Mouse (Mus musculus) stomach, embryonic 15.5 days (tissue): ENCODE measurements around the gene Sdk2. TPM values are rescaled to one million over a fixed set of nuclear protein-coding genes. Genes with fewer than 3 reads are reported as not detected.

ENCODE experiments used
- ATAC-seq: fragments of 200-750 bp; cut with Nextera tagmentation; 2 replicates; pipeline ENCODE4 v1.8.0; 2017; ENCODE audit warnings: low read depth, moderate number of reproducible peaks, moderate TSS enrichment; ENCODE audit not compliant: insufficient read depth, low FRiP score
- H3K27ac ChIP-seq: fragments of 300-500 bp; sonication (generic); 2 replicates; pipeline ENCODE4 v1.5.1; 2015; ENCODE audit warnings: mild to moderate bottlenecking, inconsistent platforms
- H3K27me3 ChIP-seq: fragments of 300-500 bp; sonication (generic); replicated peaks from 2 replicates; pipeline ENCODE4 v1.6.1; 2015; ENCODE audit warnings: inconsistent platforms
- H3K36me3 ChIP-seq: fragments of 300-500 bp; sonication (generic); 2 replicates; pipeline ENCODE4 v1.6.1; 2015; ENCODE audit warnings: inconsistent platforms
- H3K4me1 ChIP-seq: fragments of 300-500 bp; sonication (generic); 2 replicates; pipeline ENCODE4 v1.6.1; 2015; ENCODE audit warnings: inconsistent platforms
- H3K4me2 ChIP-seq: fragments of 300-500 bp; sonication (generic); 2 replicates; pipeline ENCODE4 v1.6.1; 2015; ENCODE audit warnings: mild to moderate bottlenecking, inconsistent platforms
- H3K4me3 ChIP-seq: fragments of 300-500 bp; sonication (generic); replicated peaks from 2 replicates; pipeline ENCODE4 v1.5.1; 2015; ENCODE audit warnings: inconsistent platforms
- H3K9ac ChIP-seq: fragments of 300-500 bp; sonication (generic); 2 replicates; pipeline ENCODE4 v1.6.1; 2015; ENCODE audit warnings: inconsistent platforms
- H3K9me3 ChIP-seq: fragments of 300-500 bp; sonication (generic); 2 replicates; pipeline ENCODE4 v1.6.1; 2016; ENCODE audit warnings: inconsistent platforms
- WGBS: fragments of 180-500 bp; shearing (Covaris S2); methylation state at CpG from one replicate; pipeline ENCODE4 v1.1.7; 2015; 5-methylcytosine and 5-hydroxymethylcytosine counted together
- polyA plus RNA-seq: library from polyadenylated mRNA; unstranded; fragments of >200 nt; fragmentation: Nextera tagmentation; extraction: Ambion mirVana; gene quantifications from 2 replicates; pipeline ENCODE4 v1.2.1, GENCODE M21; 2015

Sdk2 gene
- polyA plus RNA-seq, 1 experiment from 2014 or later = 3.0 TPM

DNA sequence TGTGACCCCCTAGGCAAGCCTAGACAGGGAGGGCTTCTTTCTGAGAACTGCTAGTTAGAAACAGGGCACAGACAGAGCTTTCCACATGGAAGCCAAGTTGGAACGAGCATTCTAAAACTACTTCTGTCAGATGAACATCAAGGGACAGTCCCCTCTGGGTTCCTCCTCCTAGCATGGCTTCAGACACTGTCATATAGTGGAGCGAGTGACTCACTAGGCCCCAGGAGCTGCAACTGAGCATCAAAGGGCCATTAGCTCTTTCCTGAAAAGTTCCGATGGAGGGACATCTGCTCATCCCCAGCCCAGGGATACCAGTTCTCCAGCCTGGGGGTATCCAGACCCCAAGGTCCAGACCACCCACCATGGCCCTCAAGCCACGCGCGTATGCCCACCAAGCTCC lies 185.0 kb downstream of the Sdk2 start:
- Histone ChIP-seq H3K9me3 (no peaks in the 10 kb centered on the region), H3K9ac (no peak overlapping the region), H3K36me3 (no peaks in the 10 kb centered on the region), H3K4me3 (no peak overlapping the region), H3K4me1 (peaks cover 4% of the 10 kb centered on the region), H3K27ac (no peak overlapping the region), H3K4me2 (no peak overlapping the region), H3K27me3 (no peaks in the 10 kb centered on the region)
- ATAC-seq = no peak
- 89% methylated on average over 6 of the region's 6 CpGs for WGBS

DNA sequence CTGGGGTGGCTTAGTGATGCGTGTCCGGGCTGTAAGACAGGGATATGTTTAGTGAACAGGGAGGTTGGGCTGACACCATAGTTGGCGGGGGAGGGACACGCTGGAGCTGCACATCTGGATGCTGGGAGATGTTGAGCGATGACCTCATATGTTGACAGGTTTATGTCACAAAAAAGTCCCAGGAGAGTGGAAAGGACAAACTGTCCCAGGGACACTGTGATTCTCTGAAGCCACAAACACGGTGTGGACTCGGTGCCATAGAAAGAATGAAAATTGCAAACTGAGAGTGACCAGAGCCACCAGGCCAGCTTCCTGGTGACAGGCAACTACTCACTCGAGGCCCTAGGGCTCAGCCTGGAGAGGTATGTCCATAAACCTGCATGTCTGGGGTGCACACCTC lies 199.8 kb downstream of the Sdk2 start:
- WGBS = 82% methylated on average over 8 of the region's 8 CpGs
- no peak overlapping the region for H3K4me2 ChIP-seq
- H3K36me3 ChIP-seq = no peaks in the 10 kb centered on the region
- H3K9ac ChIP-seq = no peak overlapping the region
- no peak for ATAC-seq
- no peak overlapping the region for H3K4me3 ChIP-seq
- no peaks in the 10 kb centered on the region for H3K4me1 ChIP-seq
- H3K27me3 ChIP-seq = no peaks in the 10 kb centered on the region
- no peak overlapping the region for H3K27ac ChIP-seq
- no peaks in the 10 kb centered on the region for H3K9me3 ChIP-seq

DNA sequence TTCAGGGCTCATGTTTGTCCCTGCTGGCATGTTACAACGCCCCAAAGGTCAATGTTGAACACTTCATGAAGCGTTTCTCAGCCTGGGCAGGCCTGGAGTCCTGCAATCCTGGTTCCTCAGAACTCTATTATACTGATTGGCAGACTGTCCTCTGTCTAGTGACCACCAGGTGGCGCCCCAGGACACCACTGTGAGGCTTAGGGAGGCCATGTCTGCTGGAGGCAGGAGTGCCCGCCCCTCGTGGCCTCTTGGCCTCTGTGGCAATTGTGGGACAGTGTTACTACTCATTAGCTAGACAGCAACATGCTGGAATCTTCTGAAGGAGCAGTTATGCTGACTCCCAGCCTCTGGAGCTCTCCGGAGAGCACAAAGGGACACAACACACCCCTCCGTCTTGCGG lies 201.2 kb downstream of the Sdk2 start:
- ATAC-seq = peak; percentile 68; the same call in 1 of the 2 replicates

DNA sequence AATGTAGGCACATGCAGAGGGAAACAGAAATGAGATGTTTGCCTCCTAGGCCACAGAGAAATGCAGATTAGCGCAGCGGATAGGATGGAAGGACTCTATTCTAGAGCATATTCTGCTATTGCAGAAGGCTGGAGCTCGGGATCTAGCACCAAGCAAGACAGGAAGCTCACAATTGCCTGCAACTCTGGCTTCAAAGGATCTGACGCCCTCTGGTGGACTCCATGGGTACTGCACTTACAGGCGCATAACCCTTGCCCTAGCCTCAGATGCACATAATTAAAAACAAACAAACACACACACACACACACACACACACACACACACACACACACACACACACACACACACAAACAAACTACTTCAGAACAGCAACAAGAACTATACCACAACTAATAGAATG lies 203.4 kb downstream of the Sdk2 start:
- ATAC-seq = no peak
- Histone ChIP-seq H3K36me3 (no peaks in the 10 kb centered on the region), H3K4me1 (no peaks in the 10 kb centered on the region), H3K4me2 (no peak overlapping the region), H3K9ac (no peak overlapping the region), H3K27me3 (no peaks in the 10 kb centered on the region), H3K4me3 (no peak overlapping the region), H3K9me3 (no peaks in the 10 kb centered on the region), H3K27ac (no peak overlapping the region)
- WGBS = 72% methylated on average over 5 of the region's 5 CpGs

More for the DNA sequence above, 201.2 kb downstream of the Sdk2 start:
- Histone ChIP-seq H3K4me3 (no peak overlapping the region), H3K4me2 (no peak overlapping the region), H3K4me1 (no peaks in the 10 kb centered on the region), H3K9ac (no peak overlapping the region), H3K27me3 (no peaks in the 10 kb centered on the region), H3K27ac (no peak overlapping the region), H3K36me3 (no peaks in the 10 kb centered on the region), H3K9me3 (no peaks in the 10 kb centered on the region)
- WGBS = 33% methylated on average over 8 of the region's 8 CpGs

DNA sequence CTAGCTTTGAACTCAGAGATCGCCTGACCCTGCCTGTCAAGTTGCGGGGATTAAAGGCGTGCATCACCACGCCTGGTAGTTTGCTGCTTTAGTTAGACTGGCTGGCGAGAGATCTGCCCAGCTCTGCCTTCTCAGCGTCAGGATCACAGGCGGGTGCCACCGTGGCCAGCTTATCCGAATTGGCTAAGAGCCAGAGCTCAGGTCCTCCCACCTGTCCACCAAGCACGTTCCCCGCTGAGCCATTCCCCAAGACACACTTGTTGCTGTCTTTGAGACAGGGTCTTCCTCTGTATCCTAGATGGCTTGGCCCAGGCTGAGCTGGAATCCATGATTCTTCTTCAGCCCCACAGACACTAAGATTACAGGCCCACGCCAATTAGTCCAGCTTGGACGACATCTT lies 211.2 kb downstream of the Sdk2 start:
- ATAC-seq = no peak
- no peak overlapping the region for H3K27ac ChIP-seq
- H3K27me3 ChIP-seq = no peaks in the 10 kb centered on the region
- H3K4me2 ChIP-seq = no peak overlapping the region
- no peak overlapping the region for H3K9ac ChIP-seq
- no peaks in the 10 kb centered on the region for H3K4me1 ChIP-seq
- no peaks in the 10 kb centered on the region for H3K9me3 ChIP-seq
- no peaks in the 10 kb centered on the region for H3K36me3 ChIP-seq
- no peak overlapping the region for H3K4me3 ChIP-seq
- 78% methylated on average over 13 of the region's 13 CpGs for WGBS

DNA sequence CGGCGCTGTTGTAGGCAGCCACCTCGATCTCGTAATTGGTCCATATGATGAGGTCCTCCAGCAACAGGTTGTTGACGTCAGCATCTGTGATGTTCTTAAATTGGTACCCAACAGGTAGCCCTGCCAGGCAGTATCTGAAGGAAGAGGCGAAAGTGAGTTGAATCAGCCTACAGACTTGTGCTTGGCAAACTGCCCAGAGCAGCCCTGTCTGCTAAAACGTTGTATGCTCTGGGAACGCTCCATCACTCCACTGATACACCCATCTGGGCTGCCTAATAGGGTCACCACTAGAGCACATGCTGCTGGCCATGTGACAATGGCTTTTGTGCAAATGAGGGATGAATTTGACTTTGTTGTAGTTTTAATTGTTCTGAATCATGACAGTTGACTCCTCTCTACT lies 215.1 kb downstream of the Sdk2 start:
- H3K9ac ChIP-seq = no peak overlapping the region
- H3K27ac ChIP-seq = no peak overlapping the region
- no peak for ATAC-seq
- H3K4me1 ChIP-seq = no peaks in the 10 kb centered on the region
- H3K9me3 ChIP-seq = no peaks in the 10 kb centered on the region
- no peaks in the 10 kb centered on the region for H3K27me3 ChIP-seq
- 71% methylated on average over 8 of the region's 8 CpGs for WGBS
- H3K36me3 ChIP-seq = no peaks in the 10 kb centered on the region
- no peak overlapping the region for H3K4me3 ChIP-seq
- H3K4me2 ChIP-seq = no peak overlapping the region

DNA sequence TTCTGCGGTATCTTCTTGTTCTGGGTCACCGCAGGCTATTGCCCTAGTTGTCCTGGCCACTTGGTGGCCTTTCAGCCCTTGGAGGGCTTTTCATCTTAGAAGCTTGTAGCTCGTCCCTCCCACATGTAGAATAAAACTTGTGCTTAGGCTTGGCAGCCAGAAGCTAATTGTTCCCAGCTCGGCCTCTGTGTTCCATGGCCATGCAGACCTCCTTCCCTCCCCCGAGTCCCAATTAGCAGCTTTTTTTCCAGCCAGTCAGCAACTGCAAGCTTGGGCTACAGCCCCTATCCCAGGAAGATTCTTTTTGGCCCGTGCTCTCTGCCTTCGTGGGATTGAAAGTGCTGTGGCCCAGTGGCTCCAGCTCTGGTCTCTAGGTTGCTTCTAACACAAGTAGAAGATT lies 217.5 kb downstream of the Sdk2 start:
- no peak for ATAC-seq
- no peak overlapping the region for H3K27ac ChIP-seq
- H3K27me3 ChIP-seq = no peaks in the 10 kb centered on the region
- H3K4me1 ChIP-seq = no peaks in the 10 kb centered on the region
- H3K9ac ChIP-seq = no peak overlapping the region
- no peaks in the 10 kb centered on the region for H3K36me3 ChIP-seq
- H3K4me2 ChIP-seq = no peak overlapping the region
- 73% methylated on average over 7 of the region's 7 CpGs for WGBS
- H3K9me3 ChIP-seq = no peaks in the 10 kb centered on the region
- H3K4me3 ChIP-seq = no peak overlapping the region

DNA sequence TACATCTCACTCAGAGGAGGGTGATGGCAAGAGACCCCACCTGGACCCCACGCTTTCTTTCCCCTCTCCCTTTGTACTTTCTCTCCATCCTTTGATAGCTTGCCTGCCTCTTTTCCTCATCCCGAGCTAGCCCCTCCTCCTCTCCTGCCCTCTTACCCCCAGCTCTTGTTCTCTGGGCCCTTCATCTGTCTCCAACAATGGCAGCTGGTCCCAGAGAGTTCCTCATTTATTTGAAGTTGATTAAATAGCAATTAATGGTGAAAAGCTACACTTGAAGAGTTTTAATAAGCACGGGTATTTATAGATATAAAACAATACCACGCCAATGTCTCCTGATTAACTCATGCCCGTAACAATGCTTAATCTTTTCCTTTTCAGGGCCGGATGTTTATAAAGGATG lies 222.9 kb downstream of the Sdk2 start:
- Histone ChIP-seq H3K36me3 (no peaks in the 10 kb centered on the region), H3K9ac (no peak overlapping the region), H3K4me2 (no peak overlapping the region), H3K4me1 (no peaks in the 10 kb centered on the region), H3K27ac (no peak overlapping the region), H3K4me3 (no peak overlapping the region), H3K9me3 (no peaks in the 10 kb centered on the region), H3K27me3 (no peaks in the 10 kb centered on the region)
- 71% methylated on average over 6 of the region's 6 CpGs for WGBS
- no peak for ATAC-seq

DNA sequence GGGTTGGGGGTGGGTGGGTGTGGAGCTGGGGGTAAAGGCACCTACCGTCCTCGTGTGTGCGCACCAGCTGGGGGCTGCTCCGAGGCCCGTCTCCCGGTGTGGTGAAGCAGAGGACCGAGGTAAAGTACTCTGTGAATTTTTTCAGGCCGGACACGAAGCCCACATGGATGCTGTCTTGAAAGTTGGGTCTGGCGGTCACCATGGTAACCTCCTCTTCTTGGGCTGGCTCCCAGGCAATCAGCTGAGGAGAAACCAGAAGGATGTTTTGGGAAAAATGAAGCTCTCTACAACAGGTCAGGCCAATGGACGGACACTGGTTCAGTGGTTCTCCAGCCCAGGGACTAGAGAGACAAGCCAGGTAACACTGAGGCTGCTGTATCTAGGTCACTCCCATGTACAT lies 224.0 kb downstream of the Sdk2 start:
- Histone ChIP-seq H3K4me3 (no peak overlapping the region), H3K9me3 (no peaks in the 10 kb centered on the region), H3K27ac (no peak overlapping the region), H3K27me3 (no peaks in the 10 kb centered on the region), H3K9ac (no peak overlapping the region), H3K4me1 (no peaks in the 10 kb centered on the region), H3K36me3 (no peaks in the 10 kb centered on the region), H3K4me2 (no peak overlapping the region)
- 86% methylated on average over 11 of the region's 11 CpGs for WGBS
- ATAC-seq = no peak

DNA sequence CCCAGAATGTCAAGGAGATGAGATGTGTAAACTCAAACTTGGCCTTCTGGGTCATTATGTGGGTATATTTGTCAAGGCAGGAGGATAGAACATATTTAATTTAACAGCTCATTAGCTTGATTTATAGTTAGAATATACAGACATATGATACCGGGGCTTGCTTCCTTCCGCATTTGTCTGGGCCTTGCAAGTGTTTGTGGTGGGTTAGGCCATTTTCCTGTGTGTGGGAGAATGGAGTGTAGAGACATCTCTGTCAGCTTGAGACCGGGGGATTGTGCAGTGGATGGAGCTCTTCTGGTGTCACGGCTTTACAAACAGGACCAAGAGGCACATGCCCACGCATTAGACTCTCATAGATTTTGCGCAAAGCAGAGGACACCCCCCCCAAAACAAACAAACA lies 235.2 kb downstream of the Sdk2 start:
- H3K27ac ChIP-seq = no peak overlapping the region
- H3K4me2 ChIP-seq = no peak overlapping the region
- no peaks in the 10 kb centered on the region for H3K4me1 ChIP-seq
- no peak overlapping the region for H3K4me3 ChIP-seq
- no peak overlapping the region for H3K9ac ChIP-seq
- no peaks in the 10 kb centered on the region for H3K9me3 ChIP-seq
- no peaks in the 10 kb centered on the region for H3K27me3 ChIP-seq
- H3K36me3 ChIP-seq = no peaks in the 10 kb centered on the region
- WGBS = 69% methylated on average over 6 of the region's 6 CpGs
- ATAC-seq = no peak

DNA sequence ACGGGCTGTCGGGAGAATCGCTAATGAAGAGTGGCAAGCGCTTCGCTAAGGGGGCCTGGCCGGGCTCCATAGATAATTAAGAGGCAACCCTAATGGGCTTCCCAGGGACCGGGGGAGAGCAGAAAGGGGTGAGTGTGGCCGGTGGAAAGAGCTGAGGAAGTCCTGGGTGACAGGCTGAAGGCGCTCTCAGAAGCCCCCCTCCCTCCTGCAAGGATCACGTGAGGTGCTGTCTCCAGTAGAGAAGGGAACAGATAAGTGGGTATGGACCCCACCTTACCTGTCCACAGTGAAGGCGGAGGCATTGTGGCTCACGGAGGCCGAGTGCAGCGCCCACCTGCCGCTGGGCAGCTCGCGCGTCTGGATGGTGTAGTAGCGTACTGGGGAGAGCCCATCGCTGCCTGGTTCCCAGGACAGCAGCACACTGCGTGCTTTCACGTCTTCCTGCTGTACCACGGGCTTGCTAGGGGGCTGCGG lies 238.7 kb downstream of the Sdk2 start:
- no peak overlapping the region for H3K9ac ChIP-seq
- no peak overlapping the region for H3K4me2 ChIP-seq
- ATAC-seq = no peak
- H3K27me3 ChIP-seq = no peaks in the 10 kb centered on the region
- H3K9me3 ChIP-seq = no peaks in the 10 kb centered on the region
- H3K4me3 ChIP-seq = no peak overlapping the region
- WGBS = 57% methylated on average over 23 of the region's 24 CpGs
- no peaks in the 10 kb centered on the region for H3K4me1 ChIP-seq
- H3K27ac ChIP-seq = no peak overlapping the region
- H3K36me3 ChIP-seq = no peaks in the 10 kb centered on the region

DNA sequence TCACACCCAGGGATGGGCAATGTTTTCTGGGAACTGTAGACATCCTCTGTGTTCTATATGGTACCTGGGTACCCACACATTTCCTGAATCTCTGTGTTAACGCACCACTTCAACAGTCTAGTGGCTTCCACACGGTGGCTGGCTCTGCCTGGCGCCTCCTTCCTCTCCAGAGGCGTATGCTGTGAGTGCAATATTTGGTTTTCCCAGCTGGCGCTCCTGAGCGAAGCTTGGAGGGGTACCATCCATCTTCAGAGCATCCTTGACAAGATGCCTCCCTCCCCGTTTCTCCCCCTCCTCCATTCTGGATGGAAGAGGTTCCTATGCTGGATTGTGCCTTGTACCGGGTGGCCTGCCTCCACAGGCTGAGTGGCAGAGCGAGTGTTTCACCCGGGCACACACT lies 246.8 kb downstream of the Sdk2 start:
- no peak for ATAC-seq
- no peak overlapping the region for H3K27ac ChIP-seq
- no peaks in the 10 kb centered on the region for H3K9me3 ChIP-seq
- no peaks in the 10 kb centered on the region for H3K27me3 ChIP-seq
- no peaks in the 10 kb centered on the region for H3K36me3 ChIP-seq
- H3K4me3 ChIP-seq = no peak overlapping the region
- 72% methylated on average over 10 of the region's 10 CpGs for WGBS
- H3K4me2 ChIP-seq = no peak overlapping the region
- no peak overlapping the region for H3K9ac ChIP-seq
- H3K4me1 ChIP-seq = peaks cover 8% of the 10 kb centered on the region

DNA sequence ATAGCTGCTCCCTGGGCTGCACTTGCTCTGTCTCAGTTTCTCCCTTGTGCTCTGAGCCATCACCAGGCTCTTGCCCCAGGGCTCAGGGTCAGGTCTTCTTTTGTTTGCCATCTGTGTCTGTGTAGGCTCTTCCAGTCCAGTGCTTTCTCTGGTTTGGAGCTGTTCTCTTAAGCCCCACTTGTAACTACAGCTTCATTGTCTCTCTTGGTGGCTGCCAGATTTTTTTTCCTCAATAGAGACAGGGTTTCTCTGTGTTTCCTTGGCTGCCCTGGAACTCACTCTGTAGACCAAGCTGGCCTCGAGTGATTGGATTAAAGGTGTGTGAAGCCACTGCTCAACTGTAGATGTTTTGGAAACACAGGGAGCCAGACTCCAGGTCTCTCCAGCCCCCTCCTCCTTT lies 247.8 kb downstream of the Sdk2 start:
- H3K4me1 ChIP-seq = peaks cover 8% of the 10 kb centered on the region
- no peaks in the 10 kb centered on the region for H3K9me3 ChIP-seq
- no peak for ATAC-seq
- 37% methylated on average over 1 of the region's 1 CpGs for WGBS
- H3K9ac ChIP-seq = no peak overlapping the region
- H3K36me3 ChIP-seq = no peaks in the 10 kb centered on the region
- H3K4me3 ChIP-seq = no peak overlapping the region
- H3K27me3 ChIP-seq = no peaks in the 10 kb centered on the region
- H3K27ac ChIP-seq = no peak overlapping the region
- no peak overlapping the region for H3K4me2 ChIP-seq
